Mouse (Mus musculus) heart, adult 2 months (tissue): ENCODE results near the gene Fads3. TPM values are rescaled to one million over a fixed set of nuclear protein-coding genes. Genes with fewer than 3 reads are reported as not detected.

Experiments
- DNase-seq, 2 experiments: peaks; one replicate each; pipeline ENCODE4 v3.0.0; 2021
- H3K27ac ChIP-seq: fragments of 200-600 bp; 2 replicates; pipeline ENCODE4 v1.8.1; 2022
- H3K27me3 ChIP-seq: fragments of 200-500 bp; 2 replicates; pipeline ENCODE4 v1.6.1; 2012; ENCODE audit warnings: mild to moderate bottlenecking, low read length, inconsistent platforms, mixed read lengths; ENCODE audit not compliant: control insufficient read depth, insufficient read depth
- H3K36me3 ChIP-seq: fragments of 200-500 bp; 2 replicates; pipeline ENCODE4 v1.6.1; 2012; ENCODE audit warnings: low read length, inconsistent platforms; ENCODE audit not compliant: control insufficient read depth, insufficient read depth
- H3K4me1 ChIP-seq: fragments of 200-500 bp; 2 replicates; pipeline ENCODE4 v1.6.1; 2011; ENCODE audit warnings: low read length; ENCODE audit not compliant: control insufficient read depth, insufficient read depth
- H3K4me3 ChIP-seq: fragments of 200-600 bp; 2 replicates; pipeline ENCODE4 v1.8.1; 2022
- H3K79me2 ChIP-seq: fragments of 200-500 bp; replicated peaks from 2 replicates; pipeline ENCODE4 v1.6.1; 2012; ENCODE audit warnings: mild to moderate bottlenecking, inconsistent platforms, low read length, moderate library complexity, mixed read lengths; ENCODE audit not compliant: control insufficient read depth, insufficient read depth
- H3K9ac ChIP-seq: fragments of 200-500 bp; 2 replicates; pipeline ENCODE4 v1.6.1; 2012; ENCODE audit warnings: low read depth, mild to moderate bottlenecking, control low read depth, inconsistent platforms, low read length, mixed read lengths
- CTCF ChIP-seq: fragments of 200-600 bp; IDR thresholded peaks from 2 replicates; pipeline ENCODE4 v1.8.1; 2022; ENCODE audit warnings: antibody characterized with exemption, mild to moderate bottlenecking, moderate library complexity
- EP300 ChIP-seq: fragments of 200-500 bp; IDR thresholded peaks from 2 replicates; pipeline ENCODE4 v1.6.1; 2011; ENCODE audit warnings: low read depth, low read length, control low read depth; ENCODE audit not compliant: insufficient read depth
- POLR2A ChIP-seq: fragments of 200-500 bp; IDR thresholded peaks from 2 replicates; pipeline ENCODE4 v1.6.1; 2011; ENCODE audit warnings: mild to moderate bottlenecking, low read depth, low read length, control low read depth; ENCODE audit not compliant: insufficient read depth
- WGBS: fragments of 180-500 bp; shearing (Covaris S2); methylation state at CpG from one replicate; pipeline ENCODE4 v1.1.7; 2018; 5-methylcytosine and 5-hydroxymethylcytosine counted together
- intact Hi-C: fragments of 180-260 bp; cut with DNase I; formaldehyde crosslinking; loops from one replicate; pipeline ENCODE4 v1.15.1; 2025
- polyA plus RNA-seq: library from polyadenylated mRNA; depleted of rRNA; stranded (reverse); fragments of >200 nt; gene quantifications from 2 replicates; pipeline ENCODE4 v1.2.3, GENCODE M21; 2012
- total RNA-seq, 2 experiments: library from RNA; stranded (reverse); gene quantifications; 2 replicates each; pipeline ENCODE4 v1.2.3; 2021

Fads3 gene
- total and polyA plus RNA-seq, 3 experiments, result 29.7 to 104 (median 33.7) TPM

DNA sequence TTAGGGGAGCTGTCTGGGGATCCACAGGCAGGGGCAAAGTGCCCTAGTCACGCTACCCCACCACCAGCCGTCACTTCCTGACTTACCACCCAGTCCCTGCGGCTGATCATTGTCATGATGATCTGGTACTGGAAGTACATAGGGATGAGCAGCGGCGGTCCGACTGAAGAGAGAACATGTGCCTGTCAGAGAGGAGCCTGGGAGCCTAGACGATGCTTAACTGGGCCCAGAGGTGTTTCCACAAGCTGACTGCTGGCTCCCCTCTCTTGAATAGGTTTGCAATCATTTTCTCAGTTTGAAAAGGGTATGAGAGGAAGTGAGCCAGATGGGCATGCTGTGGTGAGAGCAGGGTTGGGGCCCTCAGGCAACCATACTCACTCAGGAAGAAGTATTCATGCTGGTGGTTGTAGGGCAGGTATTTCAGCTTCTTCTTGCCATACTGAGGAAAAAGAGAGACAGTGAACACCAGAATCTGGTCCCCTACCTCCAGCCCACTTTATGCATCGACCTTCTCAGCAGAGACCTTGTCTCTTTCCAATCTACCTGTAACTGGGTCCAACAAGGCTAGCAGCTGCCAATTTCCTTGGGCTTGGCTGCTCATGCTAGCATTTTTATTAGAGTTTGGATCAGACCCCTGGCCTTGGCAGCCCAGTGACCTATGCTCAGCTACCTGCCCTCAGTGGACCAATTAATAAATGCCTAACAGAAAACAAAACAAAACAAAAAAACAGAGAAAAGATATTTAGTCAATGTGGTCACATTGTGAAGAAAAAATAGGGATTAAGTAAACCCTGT is 29.0 kb downstream of the Fads3 start:
- TF ChIP-seq CTCF (no peak), EP300 (no peak), POLR2A (no peak)
- Histone ChIP-seq H3K9ac (no peak overlapping the region), H3K79me2 (no peaks in the 10 kb centered on the region), H3K27ac (no peak overlapping the region), H3K4me1 (peaks cover 2% of the 10 kb centered on the region; the same call in 1 of the 2 replicates), H3K36me3 (no peaks in the 10 kb centered on the region), H3K4me3 (no peak overlapping the region), H3K27me3 (no peaks in the 10 kb centered on the region)
- no peak for DNase-seq
- 94% methylated on average over 8 of the region's 8 CpGs for WGBS
- intact Hi-C loops, result no loop called here

DNA sequence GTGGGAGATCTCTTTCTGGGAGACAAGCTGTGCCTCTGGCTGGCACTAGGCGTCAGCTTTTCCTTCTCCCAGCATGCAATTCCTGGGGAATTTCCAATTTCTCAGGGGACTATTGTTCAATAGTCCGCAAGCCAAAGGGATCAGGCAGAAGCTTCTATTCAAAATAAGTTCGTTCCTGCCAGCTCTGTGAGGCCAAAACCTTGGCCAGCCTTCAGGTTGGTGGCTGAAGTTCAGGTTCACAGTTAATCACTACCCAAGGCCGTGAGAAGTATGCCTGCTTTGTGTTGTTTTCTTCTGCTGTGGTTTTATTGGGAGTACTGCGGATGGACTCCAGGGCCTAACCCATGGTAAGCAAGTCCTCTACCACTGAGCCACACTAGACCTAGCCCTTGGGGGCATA is 29.8 kb downstream of the Fads3 start:
- 67% methylated on average over 5 of the region's 5 CpGs for WGBS
- Histone ChIP-seq H3K27ac (no peak overlapping the region), H3K9ac (no peak overlapping the region), H3K4me3 (no peak overlapping the region), H3K79me2 (no peaks in the 10 kb centered on the region), H3K36me3 (no peaks in the 10 kb centered on the region), H3K4me1 (no peaks in the 10 kb centered on the region), H3K27me3 (no peaks in the 10 kb centered on the region)
- no peak for TF ChIP-seq POLR2A
- TF ChIP-seq CTCF, result no peak
- TF ChIP-seq EP300, result no peak
- no peak for DNase-seq
- intact Hi-C loops, result no loop called here

DNA sequence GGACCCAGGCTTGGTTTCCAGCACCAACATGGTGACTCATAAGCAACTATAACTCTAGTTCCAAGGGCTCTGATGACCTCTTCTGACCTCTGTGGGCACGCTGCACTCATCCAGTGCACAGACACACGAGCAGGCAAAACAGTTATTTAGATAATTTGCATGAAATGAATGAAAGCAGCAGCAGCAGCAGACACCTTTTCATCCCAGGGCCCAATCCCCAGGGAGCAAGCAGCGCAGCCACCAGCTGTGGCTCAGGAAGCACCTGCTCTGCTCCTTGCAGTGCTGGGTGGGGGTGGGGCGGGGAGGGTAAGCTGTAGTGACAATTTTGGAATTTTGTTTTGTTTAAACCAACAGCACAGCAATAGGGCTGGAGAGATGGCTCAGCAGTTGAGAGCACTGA is 30.5 kb downstream of the Fads3 start:
- Histone ChIP-seq H3K27me3 (no peaks in the 10 kb centered on the region), H3K36me3 (no peaks in the 10 kb centered on the region), H3K27ac (no peak overlapping the region), H3K4me3 (no peak overlapping the region), H3K9ac (no peak overlapping the region), H3K79me2 (no peaks in the 10 kb centered on the region), H3K4me1 (no peaks in the 10 kb centered on the region)
- WGBS, result 61% methylated on average over 4 of the region's 4 CpGs
- no peak for DNase-seq
- intact Hi-C loops, result no loop called here
- no peak for TF ChIP-seq POLR2A
- no peak for TF ChIP-seq EP300
- no peak for TF ChIP-seq CTCF

DNA sequence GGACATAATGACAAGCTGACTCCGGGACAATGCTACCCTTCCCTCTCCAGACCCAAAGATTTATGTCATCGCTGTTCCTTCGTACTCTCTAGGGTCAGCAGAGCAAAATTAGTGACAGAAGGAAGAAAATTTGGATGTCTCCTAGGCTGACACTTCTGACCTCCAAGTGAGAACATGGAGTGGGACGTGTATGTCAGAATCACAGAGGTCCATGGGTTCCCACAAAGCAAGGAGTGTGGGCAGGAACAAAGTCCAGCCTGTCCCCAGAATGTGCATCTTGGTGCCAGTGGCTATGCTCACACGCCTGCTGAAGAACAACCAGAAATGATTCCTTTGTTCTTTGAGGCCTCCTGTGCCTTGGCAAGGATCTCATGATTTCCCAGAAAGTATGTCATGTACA is 31.8 kb downstream of the Fads3 start:
- Histone ChIP-seq H3K4me3 (no peak overlapping the region), H3K4me1 (no peaks in the 10 kb centered on the region), H3K9ac (no peak overlapping the region), H3K36me3 (no peaks in the 10 kb centered on the region), H3K27ac (no peak overlapping the region), H3K79me2 (no peaks in the 10 kb centered on the region), H3K27me3 (no peaks in the 10 kb centered on the region)
- no peak for DNase-seq
- intact Hi-C loops, result no loop called here
- WGBS, result 92% methylated on average over 5 of the region's 5 CpGs
- TF ChIP-seq POLR2A, result no peak
- no peak for TF ChIP-seq CTCF
- no peak for TF ChIP-seq EP300

DNA sequence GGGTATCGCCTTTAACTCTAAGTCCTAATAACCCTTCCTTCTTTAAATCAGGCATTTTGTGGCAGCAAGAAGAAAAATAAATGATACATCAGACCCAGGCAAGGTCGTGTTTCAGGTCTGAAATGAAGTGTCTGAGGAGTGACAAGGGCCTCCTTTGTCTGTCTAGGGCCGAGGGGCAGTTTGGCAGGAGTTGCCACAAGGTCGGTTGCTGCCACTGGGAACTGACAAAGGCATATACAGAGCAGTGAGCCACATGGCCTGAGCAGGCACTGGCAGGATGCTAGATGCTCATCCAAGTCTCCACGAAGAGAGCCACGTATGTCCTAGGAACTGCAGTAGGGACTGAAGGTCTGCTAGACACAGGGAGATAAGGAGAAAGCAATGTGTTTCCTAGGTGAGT is 37.0 kb downstream of the Fads3 start:
- 87% methylated on average over 6 of the region's 6 CpGs for WGBS
- H3K27ac ChIP-seq, result no peak overlapping the region
- H3K9ac ChIP-seq, result no peak overlapping the region
- H3K27me3 ChIP-seq, result no peaks in the 10 kb centered on the region
- no peak for DNase-seq
- intact Hi-C loops, result no loop called here
- H3K4me1 ChIP-seq, result 0 out of 2 replicates have a peak, but pooled peaks cover 4% of the 10 kb centered on the region
- H3K36me3 ChIP-seq, result no peaks in the 10 kb centered on the region
- TF ChIP-seq EP300, result no peak
- H3K4me3 ChIP-seq, result no peak overlapping the region
- H3K79me2 ChIP-seq, result no peaks in the 10 kb centered on the region

DNA sequence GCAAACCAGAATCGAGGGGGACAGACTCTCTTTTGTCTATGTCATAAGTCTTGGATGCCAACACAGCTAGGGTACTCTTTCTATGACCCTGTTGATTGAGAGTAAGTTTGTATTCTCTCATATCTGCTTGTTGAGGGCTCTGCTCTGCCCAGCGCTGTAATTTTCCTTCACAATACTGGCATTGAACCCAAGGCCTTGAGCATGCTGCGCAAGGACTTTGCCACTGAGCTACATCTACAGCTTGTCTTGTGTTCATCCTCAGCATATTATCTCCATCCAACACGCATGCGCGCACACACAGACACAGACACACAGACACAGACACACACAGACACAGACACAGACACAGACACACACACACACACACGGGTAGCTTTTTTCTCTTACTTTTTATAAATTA is 39.0 kb downstream of the Fads3 start:
- 94% methylated on average over 7 of the region's 7 CpGs for WGBS
- H3K36me3 ChIP-seq, result no peaks in the 10 kb centered on the region

More for the DNA sequence above, 39.0 kb downstream of the Fads3 start:
- no peak overlapping the region for H3K27ac ChIP-seq
- no peak for DNase-seq
- H3K27me3 ChIP-seq, result no peaks in the 10 kb centered on the region
- intact Hi-C loops, result no loop called here
- TF ChIP-seq POLR2A, result no peak
- no peak for TF ChIP-seq CTCF
- no peak for TF ChIP-seq EP300
- H3K79me2 ChIP-seq, result no peaks in the 10 kb centered on the region
- H3K9ac ChIP-seq, result no peak overlapping the region
- no peak overlapping the region for H3K4me3 ChIP-seq
- 0 out of 2 replicates have a peak, but pooled peaks cover 4% of the 10 kb centered on the region for H3K4me1 ChIP-seq
